Mouse (Mus musculus) liver, embryonic 14.5 days (tissue): Measurements from ENCODE around the gene Hoxa2.

Experiments used
- CTCF ChIP-seq: IDR thresholded peaks from 2 replicates; pipeline ENCODE4 v1.5.1; 2016; ENCODE audit warnings: antibody characterized with exemption, low read depth, control low read depth
- EP300 ChIP-seq: IDR thresholded peaks from 2 replicates; pipeline ENCODE4 v1.6.1; 2016; ENCODE audit warnings: antibody characterized with exemption, low read depth

- TF ChIP-seq CTCF (no peak), EP300 (no peak)
These were observed 9.0 kb upstream of the Hoxa2 start for GRCm38 (mm10) chr6:52173648-52174047.
